Mouse (Mus musculus) T-helper 1 cell (primary cell): Measurements from ENCODE around the gene Ercc2.

Experiments
- in situ Hi-C: fragments of 300-600 bp; cut with MboI, MseI; formaldehyde crosslinking; loops from one replicate; pipeline ENCODE4 v1.15.1; 2025; ENCODE audit warnings: high pct_unique_total_duplicates

The Ercc2 gene

GRCm38 (mm10) chr7:19359299-19359891, 22.4 kb upstream of the Ercc2 start, which contains the start of the genes Cd3eap and Ppp1r13l:
TSS of gene Cd3eap (minus strand) at chr7:19359483.
TSS of gene Ppp1r13l (plus strand) at chr7:19359749.
- in situ Hi-C loops: no loop called here

GRCm38 (mm10) chr7:19359892-19360641, 21.7 kb upstream of the Ercc2 start:
- in situ Hi-C loops: no loop called here

DNA sequence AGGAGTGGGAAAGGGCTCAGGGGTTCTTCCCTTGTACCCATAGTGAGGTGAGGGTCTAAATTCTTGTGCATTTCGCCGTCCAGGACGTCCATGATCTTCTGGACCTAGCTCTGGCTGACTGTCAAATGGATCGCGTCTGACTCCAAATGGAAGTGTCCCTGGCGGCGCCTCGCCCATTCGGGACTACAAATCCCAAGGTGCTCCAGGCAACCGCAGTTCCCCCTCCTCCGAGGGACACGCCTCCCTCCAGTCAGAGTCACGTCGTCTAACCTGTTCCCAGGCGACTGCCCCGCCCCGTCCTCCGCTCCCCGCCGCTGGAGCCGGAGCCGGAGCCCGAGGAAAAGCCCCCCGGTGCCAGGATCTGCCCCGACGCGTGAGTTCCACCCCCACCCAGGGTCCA, 20.9 kb upstream of the Ercc2 start:
- in situ Hi-C loops: no loop called here

- in situ Hi-C loops: no loop called here
These were observed 20.1 kb upstream of the Ercc2 start for GRCm38 (mm10) chr7:19361720-19362119.

DNA sequence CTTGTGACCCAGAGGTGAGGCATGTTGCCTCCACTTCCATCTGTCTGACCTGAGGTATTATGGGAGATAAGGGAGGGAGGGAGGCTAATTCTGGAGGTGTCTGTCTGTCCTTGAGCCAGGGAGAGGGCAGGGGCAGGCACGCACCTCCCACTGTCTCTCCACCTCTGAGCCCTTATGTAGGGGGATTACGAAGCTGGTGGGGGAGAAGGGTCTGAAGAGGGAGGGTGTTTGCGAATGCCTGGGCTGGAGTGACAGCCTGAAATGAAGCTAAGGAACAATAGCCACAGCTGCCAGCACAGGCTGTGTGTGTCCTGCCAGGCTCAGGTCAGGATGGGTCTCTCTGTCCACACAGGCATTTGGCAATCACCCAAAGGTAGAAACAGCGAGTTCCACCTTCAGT, 19.5 kb upstream of the Ercc2 start:
- in situ Hi-C loops: no loop called here

DNA sequence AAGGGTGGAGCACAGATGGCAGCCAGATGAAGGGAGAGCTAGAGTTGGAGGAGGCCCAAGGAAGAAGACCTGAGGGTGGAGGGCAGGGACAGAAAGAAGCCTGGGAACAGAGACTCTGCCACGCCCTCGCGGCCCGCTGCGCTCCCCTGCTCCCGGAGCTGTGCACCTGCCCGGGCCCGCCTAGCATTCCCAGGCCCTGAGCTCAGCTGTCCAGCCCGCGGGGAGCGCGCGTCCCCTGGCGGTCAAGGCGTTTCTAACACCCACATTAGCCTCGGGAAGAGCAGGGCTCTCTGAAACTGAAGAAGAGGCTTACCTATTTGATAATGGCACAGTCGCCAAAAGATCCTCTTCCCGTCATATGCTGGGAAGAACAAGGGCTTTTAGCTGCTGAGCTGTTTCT, 17.9 kb upstream of the Ercc2 start:
- in situ Hi-C loops: no loop called here

DNA sequence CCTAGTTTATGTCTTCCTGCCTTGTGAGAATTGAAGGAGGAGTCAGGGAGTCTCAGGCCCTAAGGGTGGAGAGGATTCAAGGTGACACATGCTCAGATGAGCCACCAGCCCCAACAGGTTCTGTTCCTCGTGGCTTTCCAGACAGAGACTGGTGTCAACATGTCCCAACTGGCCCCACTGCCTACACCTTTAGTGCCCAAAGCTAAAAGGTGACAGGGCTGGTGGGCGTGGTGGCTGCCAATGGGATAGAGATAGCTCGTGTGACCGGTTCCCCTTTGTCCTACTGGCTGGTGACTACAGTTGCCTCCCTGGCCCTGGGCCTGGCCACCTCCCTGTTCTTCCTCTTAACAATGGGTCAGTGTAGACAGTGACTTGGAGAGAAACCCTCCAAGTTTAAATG, 16.4 kb upstream of the Ercc2 start:
- in situ Hi-C loops: no loop called here

DNA sequence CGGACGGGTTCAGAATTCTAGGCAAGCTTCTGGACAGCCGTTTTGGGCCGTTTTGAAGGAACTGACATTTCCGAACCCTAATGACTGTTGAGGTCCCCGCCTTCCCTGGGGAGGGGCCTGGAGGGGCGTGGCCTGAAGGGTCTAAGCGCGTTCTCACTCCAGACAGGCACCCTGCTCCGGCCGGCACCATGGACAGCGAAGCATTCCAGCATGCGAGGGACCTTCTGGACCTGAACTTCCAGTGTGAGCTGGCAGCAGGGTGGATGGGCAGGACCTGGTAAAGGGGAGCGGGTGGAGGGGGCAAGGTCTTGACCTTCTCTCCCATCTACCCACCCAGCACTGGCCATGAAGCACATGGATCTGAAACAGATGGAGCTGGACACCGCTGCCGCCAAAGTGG, 13.4 kb upstream of the Ercc2 start:
- in situ Hi-C loops: no loop called here

GRCm38 (mm10) chr7:19369823-19370425, 11.9 kb upstream of the Ercc2 start:
- in situ Hi-C loops: no loop called here

DNA sequence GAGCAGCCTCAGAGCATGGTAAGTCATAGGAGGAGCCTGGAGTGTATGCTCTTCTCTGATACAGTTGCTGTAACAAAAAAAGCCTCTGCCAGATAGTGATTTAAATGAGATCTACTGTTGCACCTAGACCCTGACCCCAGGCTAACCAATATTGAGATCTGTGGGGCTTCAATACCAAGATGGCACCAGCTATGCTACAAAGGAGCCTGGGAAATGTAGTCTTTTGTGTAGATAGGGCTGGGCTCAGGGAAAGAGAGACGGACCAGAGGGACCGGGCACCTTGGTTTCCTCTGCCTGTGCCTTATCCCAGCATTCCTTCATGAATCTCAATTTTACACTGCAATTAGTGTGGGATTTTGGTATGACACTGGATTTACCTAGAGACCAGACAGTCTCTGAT, 8.4 kb upstream of the Ercc2 start:
- in situ Hi-C loops: no loop called here

GRCm38 (mm10) chr7:19375368-19375767, 6.4 kb upstream of the Ercc2 start:
- in situ Hi-C loops: no loop called here

GRCm38 (mm10) chr7:19376019-19376418, 5.8 kb upstream of the Ercc2 start:
- in situ Hi-C loops: no loop called here

DNA sequence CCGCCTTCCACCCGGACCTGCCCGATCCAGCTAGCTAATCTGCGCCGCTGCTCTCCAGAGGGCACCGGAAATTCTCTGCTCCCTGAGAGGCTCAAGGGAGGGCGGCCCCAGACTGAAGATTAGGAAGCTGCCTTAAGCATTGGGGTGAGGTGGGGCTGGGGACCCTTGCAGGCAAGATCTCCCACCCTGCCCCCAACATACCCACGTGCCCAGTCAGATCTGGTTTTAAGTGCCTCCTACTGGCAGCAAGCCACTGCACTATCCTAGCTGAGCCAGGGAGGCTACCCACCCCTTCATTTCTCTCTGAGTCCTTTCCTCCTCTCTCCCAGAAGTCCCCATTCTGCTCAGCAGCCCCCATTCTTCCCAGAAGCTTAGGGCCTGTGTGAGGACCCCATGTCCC, 3.8 kb upstream of the Ercc2 start:
- in situ Hi-C loops: no loop called here

DNA sequence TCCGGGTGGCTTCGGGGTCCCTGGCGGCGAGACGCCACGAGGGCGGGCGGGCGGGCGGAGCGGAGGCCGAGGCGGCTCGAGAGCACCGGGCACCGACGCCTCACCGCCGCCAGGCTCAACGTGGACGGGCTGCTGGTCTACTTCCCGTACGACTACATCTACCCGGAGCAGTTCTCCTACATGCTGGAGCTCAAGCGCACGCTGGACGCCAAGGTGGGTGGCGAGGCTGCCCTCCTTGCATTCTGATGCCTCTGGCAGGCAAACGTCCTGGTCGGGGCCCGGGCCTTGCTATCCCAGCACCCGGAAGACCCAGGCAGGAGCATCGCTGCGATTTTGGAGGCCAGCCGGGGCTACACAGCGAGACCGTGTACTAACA, 344 bp downstream of the Ercc2 start:
- in situ Hi-C loops: no loop called here

- in situ Hi-C loops: no loop called here
These were observed 1.9 kb downstream of the Ercc2 start for GRCm38 (mm10) chr7:19383708-19384107.

GRCm38 (mm10) chr7:19388699-19389413, 7.0 kb downstream of the Ercc2 start:
- in situ Hi-C loops: no loop called here

GRCm38 (mm10) chr7:19394484-19394883, 12.7 kb downstream of the Ercc2 start:
- in situ Hi-C loops: no loop called here

- in situ Hi-C loops: no loop called here
These were observed 17.9 kb downstream of the Ercc2 start for GRCm38 (mm10) chr7:19399496-19400280.

GRCm38 (mm10) chr7:19400946-19401345, 19.1 kb downstream of the Ercc2 start:
- in situ Hi-C loops: no loop called here

DNA sequence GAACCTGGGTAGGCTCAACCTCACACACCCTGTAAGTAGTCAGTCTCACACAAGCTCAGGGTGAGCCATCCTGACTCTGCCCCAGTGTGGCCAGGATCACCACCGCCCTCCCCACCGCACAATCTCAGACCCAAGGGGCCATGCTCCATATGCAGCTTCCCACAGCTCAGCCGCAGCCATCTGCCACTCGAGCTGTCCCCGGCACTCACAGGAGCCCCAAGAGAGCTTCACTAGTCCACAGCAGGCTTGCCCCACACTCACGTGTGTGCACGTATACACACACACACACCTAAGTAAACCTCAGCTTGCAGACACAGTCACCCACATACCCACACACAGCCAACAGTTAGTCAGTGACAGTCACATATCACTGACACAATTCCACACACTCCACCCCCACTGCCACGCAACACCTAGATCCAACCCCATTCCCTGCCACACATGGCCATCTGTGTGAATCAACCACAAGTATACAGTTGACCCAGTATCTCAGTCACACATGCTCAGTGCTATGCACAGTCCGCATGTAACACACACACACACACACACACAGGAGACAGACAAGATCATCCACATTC, 20.8 kb downstream of the Ercc2 start:
- in situ Hi-C loops: no loop called here

DNA sequence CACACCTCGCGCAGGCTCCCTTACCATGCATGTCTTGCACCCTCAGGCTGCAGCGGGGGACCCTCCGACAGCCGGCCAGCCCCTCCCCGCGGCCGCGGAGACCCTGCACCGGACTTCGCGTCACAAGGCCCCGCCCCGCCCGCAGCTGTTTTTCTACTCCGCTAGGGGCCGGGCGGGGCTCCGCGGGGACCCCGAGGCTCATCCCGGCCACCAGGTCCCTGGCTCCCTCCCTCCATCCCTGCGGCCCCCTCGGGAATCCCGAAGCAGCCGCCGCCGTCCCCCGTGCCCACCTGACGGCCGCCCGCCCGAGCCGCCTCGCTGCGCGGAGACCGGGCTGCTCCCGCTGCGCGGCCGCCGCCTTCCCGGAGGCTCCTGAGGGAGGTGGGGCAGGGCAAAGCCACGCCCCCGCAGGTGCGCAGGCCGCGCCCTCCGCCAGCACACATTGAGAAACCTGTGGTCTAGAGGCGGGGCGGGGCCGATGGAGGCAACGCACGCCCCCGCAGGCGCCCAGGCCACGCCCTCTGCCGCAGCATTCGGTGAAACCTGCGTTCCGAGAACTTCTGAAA, 22.0 kb downstream of the Ercc2 start, which contains the start of gene Klc3:
Gene Klc3 (minus strand): TSS at position 374 of the 566 bp plus-strand sequence.
- in situ Hi-C loops: no loop called here
